Mouse (Mus musculus) MEL (cell line): ENCODE measurements around the gene Grb2. TPM values are rescaled to one million over a fixed set of nuclear protein-coding genes. Genes with fewer than 3 reads are reported as not detected.

Experiments
- DNase-seq: peaks from one replicate; pipeline ENCODE4 v3.0.0; 2011; ENCODE audit warnings: low read depth, low spot score
- H3K27ac ChIP-seq: 2 replicates; pipeline ENCODE4 v1.5.1; 2012; ENCODE audit warnings: low read depth, mild to moderate bottlenecking, control low read depth, low read length, moderate library complexity; ENCODE audit not compliant: control insufficient read depth
- H3K27me3 ChIP-seq, 2 experiments: fragments of 150-350 bp in 1 of 2; sonication (generic) in 1 of 2; 2 replicates each; pipeline ENCODE4 v1.6.1; 2012; ENCODE audit warnings: low read length in 2 of 2, mild to moderate bottlenecking in 2 of 2, improper control_type of control experiment in 1 of 2, moderate library complexity in 1 of 2; ENCODE audit not compliant: insufficient read depth in 2 of 2, control insufficient read depth in 1 of 2
- H3K36me3 ChIP-seq, 2 experiments: 2 replicates each; pipeline ENCODE4 v1.6.1; 2012 to 2014; ENCODE audit warnings: low read length in 2 of 2, improper control_type of control experiment in 1 of 2, inconsistent platforms in 1 of 2, mild to moderate bottlenecking in 1 of 2; ENCODE audit not compliant: insufficient read depth in 2 of 2, control insufficient read depth in 1 of 2
- H3K4me1 ChIP-seq, 2 experiments: fragments of 150-350 bp in 1 of 2; sonication (generic) in 1 of 2; 2 replicates each; pipeline ENCODE4 v1.6.1; 2012; ENCODE audit warnings: low read length in 2 of 2, improper control_type of control experiment in 1 of 2, mild to moderate bottlenecking in 1 of 2; ENCODE audit not compliant: insufficient read depth in 2 of 2, control insufficient read depth in 1 of 2
- H3K4me3 ChIP-seq, 2 experiments: fragments of 150-350 bp in 1 of 2; sonication (generic) in 1 of 2; 2 replicates each; pipeline ENCODE4 v1.5.1; 2012; ENCODE audit warnings: low read depth in 2 of 2, low read length in 2 of 2, mild to moderate bottlenecking in 2 of 2, moderate library complexity in 2 of 2, control low read depth in 1 of 2, improper control_type of control experiment in 1 of 2; ENCODE audit not compliant: control insufficient read depth in 1 of 2, insufficient read depth in 1 of 2
- H3K79me2 ChIP-seq: 2 replicates; pipeline ENCODE4 v1.6.1; 2012; ENCODE audit warnings: mild to moderate bottlenecking, low read length, moderate library complexity; ENCODE audit not compliant: control insufficient read depth, poor library complexity, insufficient read depth
- H3K9ac ChIP-seq: 2 replicates; pipeline ENCODE4 v1.6.1; 2012; ENCODE audit warnings: low read depth, mild to moderate bottlenecking, control low read depth, low read length, moderate library complexity; ENCODE audit not compliant: control insufficient read depth, poor library complexity, severe bottlenecking
- H3K9me3 ChIP-seq: fragments of 150-350 bp; sonication (generic); replicated peaks from 2 replicates; pipeline ENCODE4 v1.6.1; 2012; ENCODE audit warnings: mild to moderate bottlenecking, low read length, improper control_type of control experiment, moderate library complexity; ENCODE audit not compliant: insufficient read depth
- BHLHE40 ChIP-seq: IDR thresholded peaks from 2 replicates; pipeline ENCODE4 v1.6.1; 2012; ENCODE audit warnings: low read depth, mild to moderate bottlenecking, inconsistent platforms, low read length, improper control_type of control experiment, borderline replicate concordance
- CHD1 ChIP-seq: IDR thresholded peaks from 2 replicates; pipeline ENCODE4 v1.6.1; 2012; ENCODE audit warnings: low read depth, mild to moderate bottlenecking, inconsistent platforms, low read length, improper control_type of control experiment
- CHD2 ChIP-seq: IDR thresholded peaks from 2 replicates; pipeline ENCODE4 v1.6.1; 2011; ENCODE audit warnings: low read length, improper control_type of control experiment
- CTCF ChIP-seq, 3 experiments: IDR thresholded peaks in 2 of 3; conservative IDR thresholded peaks in 1 of 3; 2 replicates each; pipeline ENCODE4 v1.5.1; 2011 to 2012; ENCODE audit warnings: low read length in 3 of 3, low read depth in 2 of 3, mild to moderate bottlenecking in 2 of 3, improper control_type of control experiment in 1 of 3, inconsistent platforms in 1 of 3, mixed read lengths in 1 of 3, moderate library complexity in 1 of 3; ENCODE audit not compliant: control insufficient read depth in 1 of 3, insufficient read depth in 1 of 3, poor library complexity in 1 of 3, severe bottlenecking in 1 of 3
- E2F4 ChIP-seq: IDR thresholded peaks from 2 replicates; pipeline ENCODE4 v1.6.1; 2011; ENCODE audit warnings: low read depth, low read length, improper control_type of control experiment, borderline replicate concordance
- GABPA ChIP-seq: IDR thresholded peaks from 2 replicates; pipeline ENCODE4 v1.6.1; 2012; ENCODE audit warnings: low read depth, mild to moderate bottlenecking, inconsistent platforms, low read length, improper control_type of control experiment, moderate library complexity
- GATA1 ChIP-seq: IDR thresholded peaks from 2 replicates; pipeline ENCODE4 v1.6.1; 2011; ENCODE audit warnings: low read depth, low read length, improper control_type of control experiment
- HCFC1 ChIP-seq: IDR thresholded peaks from 2 replicates; pipeline ENCODE4 v1.6.1; 2012; ENCODE audit warnings: low read depth, mild to moderate bottlenecking, inconsistent platforms, low read length, improper control_type of control experiment, moderate library complexity
- MAFK ChIP-seq: IDR thresholded peaks from 2 replicates; pipeline ENCODE4 v1.6.1; 2011; ENCODE audit warnings: low read depth, mild to moderate bottlenecking, low read length, improper control_type of control experiment, borderline replicate concordance
- MAX ChIP-seq: IDR thresholded peaks from 2 replicates; pipeline ENCODE4 v1.6.1; 2011; ENCODE audit warnings: low read length, improper control_type of control experiment
- MAZ ChIP-seq: IDR thresholded peaks from 2 replicates; pipeline ENCODE4 v1.6.1; 2012; ENCODE audit warnings: low read depth, mild to moderate bottlenecking, inconsistent platforms, low read length, improper control_type of control experiment
- MYB ChIP-seq: IDR thresholded peaks from 2 replicates; pipeline ENCODE4 v1.6.1; 2011; ENCODE audit warnings: mild to moderate bottlenecking, low read depth, low read length, improper control_type of control experiment
- MYC ChIP-seq: IDR thresholded peaks from 2 replicates; pipeline ENCODE4 v1.6.1; 2011; ENCODE audit warnings: low read depth, mild to moderate bottlenecking, low read length, improper control_type of control experiment, moderate library complexity
- NELFE ChIP-seq: IDR thresholded peaks from 2 replicates; pipeline ENCODE4 v1.6.1; 2011; ENCODE audit warnings: low read depth, low read length, improper control_type of control experiment
- POLR2AphosphoS2 ChIP-seq: IDR thresholded peaks from 2 replicates; pipeline ENCODE4 v1.6.1; 2011; ENCODE audit warnings: low read length, improper control_type of control experiment
- RAD21 ChIP-seq: IDR thresholded peaks from 2 replicates; pipeline ENCODE4 v1.6.1; 2011; ENCODE audit warnings: mild to moderate bottlenecking, low read depth, low read length, improper control_type of control experiment
- RCOR1 ChIP-seq: IDR thresholded peaks from 2 replicates; pipeline ENCODE4 v1.6.1; 2012; ENCODE audit warnings: low read depth, mild to moderate bottlenecking, inconsistent platforms, low read length, improper control_type of control experiment
- SMC3 ChIP-seq: IDR thresholded peaks from 2 replicates; pipeline ENCODE4 v1.6.1; 2011; ENCODE audit warnings: low read depth, low read length, improper control_type of control experiment
- TAL1 ChIP-seq: IDR thresholded peaks from 2 replicates; pipeline ENCODE4 v1.6.1; 2012; ENCODE audit warnings: mild to moderate bottlenecking, inconsistent platforms, low read length, moderate library complexity, mixed read lengths
- TCF12 ChIP-seq: IDR thresholded peaks from 2 replicates; pipeline ENCODE4 v1.6.1; 2014; ENCODE audit warnings: low read depth, mild to moderate bottlenecking, inconsistent platforms, low read length, improper control_type of control experiment, moderate library complexity
- UBTF ChIP-seq: IDR thresholded peaks from 2 replicates; pipeline ENCODE4 v1.6.1; 2012; ENCODE audit warnings: low read depth, mild to moderate bottlenecking, inconsistent platforms, low read length, improper control_type of control experiment, moderate library complexity, borderline replicate concordance; ENCODE audit not compliant: insufficient read depth
- USF1 ChIP-seq: IDR thresholded peaks from 2 replicates; pipeline ENCODE4 v1.6.1; 2014; ENCODE audit warnings: low read depth, mild to moderate bottlenecking, inconsistent platforms, low read length, improper control_type of control experiment, moderate library complexity
- ZKSCAN1 ChIP-seq: IDR thresholded peaks from 2 replicates; pipeline ENCODE4 v1.6.1; 2012; ENCODE audit warnings: low read depth, mild to moderate bottlenecking, inconsistent platforms, low read length, improper control_type of control experiment, moderate library complexity
- ZMIZ1 ChIP-seq: IDR thresholded peaks from 2 replicates; pipeline ENCODE4 v1.6.1; 2012; ENCODE audit warnings: low read depth, mild to moderate bottlenecking, inconsistent platforms, low read length, improper control_type of control experiment, moderate library complexity
- ZNF384 ChIP-seq: IDR thresholded peaks from 2 replicates; pipeline ENCODE4 v1.6.1; 2012; ENCODE audit warnings: low read depth, mild to moderate bottlenecking, inconsistent platforms, low read length, improper control_type of control experiment
- polyA plus RNA-seq, 2 experiments: library from polyadenylated mRNA; stranded (reverse) in 1 of 2; unstranded in 1 of 2; fragments of >175 nt in 1 of 2; fragments of >200 nt in 1 of 2; gene quantifications; 2 replicates each; pipeline versions ENCODE4 v1.2.1 to v1.2.4; 2012; ENCODE audit warnings: low replicate concordance in 2 of 2, low read depth in 1 of 2; ENCODE audit not compliant: insufficient read length in 2 of 2, insufficient read depth in 1 of 2, missing spikeins in 1 of 2
- total RNA-seq: library from RNA; depleted of rRNA; stranded (reverse); fragments of 300-350 nt; gene quantifications from 2 replicates; pipeline ENCODE4 v1.2.3, GENCODE M21; 2012

Grb2 gene
- total and polyA plus RNA-seq, 3 experiments = 75.3 to 261 TPM; not detected in 1

DNA sequence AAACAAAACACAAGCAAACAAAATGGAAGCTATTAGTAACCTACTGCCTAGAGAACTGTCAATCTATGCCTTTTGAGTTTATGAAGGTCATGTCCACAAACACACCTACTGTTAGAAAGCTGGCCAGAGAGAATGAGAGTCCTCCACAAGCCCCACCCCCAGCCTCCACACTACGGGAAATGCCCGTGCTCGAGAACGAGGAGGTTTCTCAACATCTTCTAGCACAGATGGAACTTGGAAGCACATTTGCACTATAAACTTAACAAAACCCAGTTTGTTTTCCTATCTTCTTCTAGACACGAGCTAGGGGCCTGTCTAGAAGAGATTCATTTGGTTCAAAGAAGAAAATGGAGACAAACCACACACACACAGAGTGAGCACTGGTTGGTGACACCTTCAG, 18.0 kb downstream of the Grb2 start:
- peaks cover 93% of the 10 kb centered on the region for H3K79me2 ChIP-seq
- no peak for DNase-seq
- H3K9ac ChIP-seq = no peak overlapping the region
- no peaks in the 10 kb centered on the region for H3K27me3 ChIP-seq
- H3K27ac ChIP-seq = no peak overlapping the region
- no peaks in the 10 kb centered on the region for H3K9me3 ChIP-seq
- H3K4me3 ChIP-seq = no peak overlapping the region
- TF ChIP-seq GABPA = no peak
- no peak for TF ChIP-seq GATA1
- no peak for TF ChIP-seq POLR2AphosphoS2
- TF ChIP-seq BHLHE40 = no peak
- no peak for TF ChIP-seq ZKSCAN1
- no peak for TF ChIP-seq CHD2
- peaks cover 24 to 41% of the 10 kb centered on the region in 2 experiments for H3K4me1 ChIP-seq
- peaks cover 59 to 62% of the 10 kb centered on the region in 2 experiments for H3K36me3 ChIP-seq

- peaks cover 24 to 40% of the 10 kb centered on the region in 2 experiments for H3K4me1 ChIP-seq
Observed at GRCm38 (mm10) chr11:115689137-115689915, 19.1 kb downstream of the Grb2 start.

GRCm38 (mm10) chr11:115686369-115686768, 22.0 kb downstream of the Grb2 start:
- peak; percentile 69 for DNase-seq
- H3K4me1 ChIP-seq = peaks cover 24 to 31% of the 10 kb centered on the region in 2 experiments
- no peak overlapping the region for H3K4me3 ChIP-seq
- H3K9me3 ChIP-seq = no peaks in the 10 kb centered on the region
- no peak overlapping the region for H3K9ac ChIP-seq
- no peaks in the 10 kb centered on the region for H3K27me3 ChIP-seq
- H3K27ac ChIP-seq = peak overlapping the region; percentile 57; the same call in 1 of the 2 replicates
- H3K79me2 ChIP-seq = peaks cover 93% of the 10 kb centered on the region
- H3K36me3 ChIP-seq = peaks cover 50 to 60% of the 10 kb centered on the region in 2 experiments
- TF ChIP-seq ZNF384 = no peak
- TF ChIP-seq TAL1 = no peak
- TF ChIP-seq MAZ = no peak
- TF ChIP-seq SMC3 = no peak
- TF ChIP-seq NELFE = no peak
- TF ChIP-seq MYB = no peak
- TF ChIP-seq UBTF = no peak
- TF ChIP-seq CHD2 = no peak
- TF ChIP-seq GATA1 = peak; percentile 75
- no peak for TF ChIP-seq HCFC1
- TF ChIP-seq E2F4 = no peak
- no peak for TF ChIP-seq USF1
- TF ChIP-seq RAD21 = no peak
- 0 out of 2 replicates have a peak, but pooled peaks have one; percentile 2 for TF ChIP-seq TCF12
- TF ChIP-seq CTCF (IDR thresholded peaks at IDR 0.05 in 2 of 3, conservative IDR thresholded peaks at IDR 0.05 in 1 of 3; ENCODE audit: control insufficient read depth in 1 of 3, insufficient read depth in 1 of 3, low read depth in 2 of 3, low read length in 3 of 3, poor library complexity in 1 of 3, severe bottlenecking in 1 of 3) = no peak
- no peak for TF ChIP-seq MAX
- TF ChIP-seq GABPA = no peak
- TF ChIP-seq CHD1 = no peak
- 0 out of 2 replicates have a peak, but pooled peaks have one; percentile 38 for TF ChIP-seq RCOR1
- TF ChIP-seq ZMIZ1 = no peak
- TF ChIP-seq MYC = no peak
- no peak for TF ChIP-seq MAFK

More at GRCm38 (mm10) chr11:115689137-115689915, 19.1 kb downstream of the Grb2 start:
- Histone ChIP-seq H3K79me2 (peaks cover 93% of the 10 kb centered on the region), H3K9ac (no peak overlapping the region), H3K9me3 (no peaks in the 10 kb centered on the region), H3K27me3 (no peaks in the 10 kb centered on the region), H3K27ac (no peak overlapping the region), H3K4me3 (no peak overlapping the region), H3K36me3 (peaks cover 61 to 64% of the 10 kb centered on the region in 2 experiments)
- no peak for TF ChIP-seq ZNF384
- no peak for DNase-seq
